Comparison of ENCODE assay signal across 13 mouse cellular contexts in the genomic region with DNA sequence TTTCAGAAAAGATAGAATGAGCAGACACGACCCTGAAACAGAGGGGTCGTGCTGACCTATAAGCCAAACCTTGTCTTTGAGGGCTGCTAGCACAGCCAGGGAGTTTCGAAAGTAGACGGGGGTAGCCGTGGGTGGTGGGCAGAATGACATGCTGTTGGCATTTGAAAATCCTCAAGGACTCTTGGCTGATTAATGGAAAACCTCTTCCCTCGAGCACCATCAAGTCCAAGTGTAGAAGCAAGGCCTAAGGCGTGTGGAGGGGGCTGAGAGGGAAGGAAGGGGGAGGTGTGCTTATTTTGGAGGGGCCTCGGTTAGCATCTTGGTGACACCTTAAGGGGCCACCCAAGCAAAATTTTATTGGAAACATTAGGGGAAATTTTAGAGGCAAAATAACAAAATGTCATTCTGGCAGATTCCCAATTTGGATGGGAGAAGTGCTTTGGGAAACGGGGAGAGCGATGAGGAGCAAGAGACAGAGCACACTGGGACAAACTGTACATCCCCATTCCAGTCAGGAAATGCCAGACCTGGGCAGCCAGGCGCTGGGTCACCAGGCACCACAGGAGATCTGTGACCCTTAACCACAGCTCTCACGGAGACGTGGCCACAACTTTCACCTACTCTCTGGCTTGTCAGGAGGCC.
A peak's percentile ranks its signal among the peaks of the same experiment; 100 is the strongest.
DNase-seq lines count a peak whose midpoint lies in the region; ATAC-seq lines count a peak whose summit lies in the region.
"Had no signal": no experiment of that assay in that cellular context is flagged by ENCODE, and none has a peak within 500 bp of the region (broad histone marks: within the 10 kb centered on the region; RNA-seq: fewer than 3 reads in every experiment).

No protein-coding gene starts in this region.

- no peak overlapping the region for H3K4me3 ChIP-seq in hindbrain, embryonic 10.5 days
- H3K4me3 ChIP-seq in hindbrain, embryonic 16.5 days (ENCODE audit: low read length), result no peak overlapping the region
- H3K4me3 ChIP-seq in midbrain, embryonic 11.5 days (ENCODE audit: low read depth, low read length), result no peak overlapping the region
- no peak overlapping the region for H3K4me3 ChIP-seq in midbrain, embryonic 16.5 days (ENCODE audit: low read depth, low read length)
- no peak overlapping the region for H3K4me3 ChIP-seq in stomach, embryonic 15.5 days (replicated peaks)
- H3K4me3 ChIP-seq: limb, embryonic 12.5 days had no signal

- peaks cover 46% of the 10 kb centered on the region for H3K4me1 ChIP-seq in hindbrain, embryonic 10.5 days (replicated peaks)
- peaks cover 18% of the 10 kb centered on the region for H3K4me1 ChIP-seq in hindbrain, embryonic 16.5 days (ENCODE audit: control insufficient read depth, insufficient read depth, low read depth, low read length)
- H3K4me1 ChIP-seq in midbrain, embryonic 11.5 days (ENCODE audit: control insufficient read depth, insufficient read depth, low read length), result no peaks in the 10 kb centered on the region
- 0 out of 2 replicates have a peak, but pooled peaks cover 2% of the 10 kb centered on the region for H3K4me1 ChIP-seq in midbrain, embryonic 16.5 days (ENCODE audit: control insufficient read depth, insufficient read depth, low read length)
- H3K4me1 ChIP-seq in stomach, embryonic 15.5 days, result peaks cover 56% of the 10 kb centered on the region

- 59% methylated on average over 13 of the region's 13 CpGs for WGBS in hindbrain, embryonic 10.5 days
- 51% methylated on average over 13 of the region's 13 CpGs for WGBS in hindbrain, embryonic 16.5 days
- WGBS in midbrain, embryonic 11.5 days, result 62% methylated on average over 13 of the region's 13 CpGs
- WGBS in midbrain, embryonic 16.5 days, result 59% methylated on average over 13 of the region's 13 CpGs
- WGBS in stomach, embryonic 15.5 days, result 54% methylated on average over 13 of the region's 13 CpGs

- H3K9me3 ChIP-seq in hindbrain, embryonic 10.5 days, result no peaks in the 10 kb centered on the region
- no peaks in the 10 kb centered on the region for H3K9me3 ChIP-seq in hindbrain, embryonic 16.5 days (ENCODE audit: control insufficient read depth, low read length)
- H3K9me3 ChIP-seq in midbrain, embryonic 11.5 days (ENCODE audit: control insufficient read depth, low read length), result no peaks in the 10 kb centered on the region
- H3K9me3 ChIP-seq in midbrain, embryonic 16.5 days (replicated peaks; ENCODE audit: control insufficient read depth, low read length, poor library complexity, severe bottlenecking), result no peaks in the 10 kb centered on the region
- H3K9me3 ChIP-seq in stomach, embryonic 15.5 days, result no peaks in the 10 kb centered on the region
- H3K9me3 ChIP-seq: G1E; limb, embryonic 12.5 days had no signal

- H3K27ac ChIP-seq in hindbrain, embryonic 10.5 days, result peak overlapping the region; percentile 18; the same call in 1 of the 2 replicates
- H3K27ac ChIP-seq in hindbrain, embryonic 16.5 days (ENCODE audit: low read depth, low read length), result no peak overlapping the region
- H3K27ac ChIP-seq in midbrain, embryonic 11.5 days (ENCODE audit: low read depth, low read length), result no peak overlapping the region
- H3K27ac ChIP-seq in midbrain, embryonic 16.5 days (ENCODE audit: low read length), result no peak overlapping the region
- peak overlapping the region; percentile 67 for H3K27ac ChIP-seq in stomach, embryonic 15.5 days
- H3K27ac ChIP-seq: limb, embryonic 12.5 days; macrophage had no signal

- peak; percentile 44 for DNase-seq in adrenal gland, postnatal 14 days
- DNase-seq in adrenal gland, adult 18-20 months (ENCODE audit: low spot score in 2 of 2), result no peak
- no peak for DNase-seq in hindbrain, embryonic 10.5 days (ENCODE audit: low spot score)
- peak; percentile 45 for DNase-seq in midbrain, embryonic 11.5 days (ENCODE audit: low spot score, missing footprints)
- DNase-seq in MN1 (ENCODE audit: low spot score), result no peak
- DNase-seq: spleen, adult 18-20 months; thymus, postnatal 14 days had no signal

- H3K4me2 ChIP-seq in hindbrain, embryonic 16.5 days (ENCODE audit: low read length), result no peak overlapping the region
- no peak overlapping the region for H3K4me2 ChIP-seq in midbrain, embryonic 11.5 days
- H3K4me2 ChIP-seq in midbrain, embryonic 16.5 days (ENCODE audit: low read length), result no peak overlapping the region
- no peak overlapping the region for H3K4me2 ChIP-seq in stomach, embryonic 15.5 days
- H3K4me2 ChIP-seq: limb, embryonic 12.5 days had no signal

- no peak overlapping the region for H3K9ac ChIP-seq in hindbrain, embryonic 16.5 days (ENCODE audit: low read depth, low read length)
- H3K9ac ChIP-seq in midbrain, embryonic 11.5 days (ENCODE audit: low read length), result no peak overlapping the region
- H3K9ac ChIP-seq in midbrain, embryonic 16.5 days (ENCODE audit: low read depth, low read length), result no peak overlapping the region
- H3K9ac ChIP-seq in stomach, embryonic 15.5 days, result no peak overlapping the region
- H3K9ac ChIP-seq: limb, embryonic 12.5 days had no signal

- 0 out of 2 replicates have a peak, but pooled peaks cover 4% of the 10 kb centered on the region for H3K36me3 ChIP-seq in hindbrain, embryonic 10.5 days
- H3K36me3 ChIP-seq in hindbrain, embryonic 16.5 days (ENCODE audit: control insufficient read depth, insufficient read depth, low read length), result peaks cover 11% of the 10 kb centered on the region; the same call in 1 of the 2 replicates
- no peaks in the 10 kb centered on the region for H3K36me3 ChIP-seq in midbrain, embryonic 11.5 days (ENCODE audit: control insufficient read depth, insufficient read depth, low read length)
- H3K36me3 ChIP-seq in midbrain, embryonic 16.5 days (ENCODE audit: control insufficient read depth, insufficient read depth, low read length), result no peaks in the 10 kb centered on the region
- peaks cover 17% of the 10 kb centered on the region for H3K36me3 ChIP-seq in stomach, embryonic 15.5 days

- no peak for ATAC-seq in hindbrain, embryonic 16.5 days
- ATAC-seq in midbrain, embryonic 11.5 days (ENCODE audit: low FRiP score), result no peak
- no peak for ATAC-seq in midbrain, embryonic 16.5 days
- no peak for ATAC-seq in stomach, embryonic 15.5 days (ENCODE audit: insufficient read depth, low FRiP score, low read depth)

- 0 out of 2 replicates have a peak, but pooled peaks cover 5% of the 10 kb centered on the region for H3K27me3 ChIP-seq in hindbrain, embryonic 10.5 days (ENCODE audit: insufficient read depth, poor library complexity, severe bottlenecking)
- no peaks in the 10 kb centered on the region for H3K27me3 ChIP-seq in hindbrain, embryonic 16.5 days (replicated peaks; ENCODE audit: control insufficient read depth, insufficient read depth, low read length)
- no peaks in the 10 kb centered on the region for H3K27me3 ChIP-seq in midbrain, embryonic 11.5 days (ENCODE audit: control insufficient read depth, insufficient read depth, low read length)
- no peaks in the 10 kb centered on the region for H3K27me3 ChIP-seq in midbrain, embryonic 16.5 days (ENCODE audit: control insufficient read depth, insufficient read depth, low read depth, low read length)
- H3K27me3 ChIP-seq in stomach, embryonic 15.5 days (replicated peaks), result no peaks in the 10 kb centered on the region
- H3K27me3 ChIP-seq: limb, embryonic 12.5 days had no signal

Comparison
In these comparisons a context has a peak if more than half of its experiments do, and no peak if none do; other contexts are left out.
1. DNase-seq: peak in adrenal gland, postnatal 14 days (single experiment) and midbrain, embryonic 11.5 days (single experiment); none in adrenal gland, adult 18-20 months (0 of 2), hindbrain, embryonic 10.5 days (single experiment) and MN1 (single experiment).
2. H3K27ac ChIP-seq: peak in hindbrain, embryonic 10.5 days (single experiment) and stomach, embryonic 15.5 days (single experiment); none in hindbrain, embryonic 16.5 days (single experiment), midbrain, embryonic 11.5 days (single experiment) and midbrain, embryonic 16.5 days (single experiment).